Mouse (Mus musculus) left cerebral cortex, adult 8-10 months (tissue): ENCODE results near the gene Gm21149. TPM values are rescaled to one million over a fixed set of nuclear protein-coding genes. Genes with fewer than 3 reads are reported as not detected.
A peak's percentile ranks its signal among the peaks of the same experiment; 100 is the strongest.
"Not testable (repeated sequence)": the region's sequence is repeated elsewhere in the genome, so short reads cannot be mapped to it uniquely, and the experiment has no call there.

Experiments
- DNase-seq, 2 experiments: peaks; one replicate each; pipeline ENCODE4 v3.0.0; 2022; ENCODE audit warnings: low spot score in 2 of 2
- total RNA-seq, 4 experiments: library from RNA; stranded (reverse); gene quantifications; 2 replicates each; pipeline ENCODE4 v1.2.4; 2022

Gm21149 gene
- total RNA-seq, 4 experiments from 2014 or later: not detected

GRCm38 (mm10) chr5:15463561-15463960 lies 12.8 kb downstream of the Gm21149 start:
- peak in 1 of 2 experiments; percentile 32 for DNase-seq

- DNase-seq: not testable (repeated sequence)
Observed at GRCm38 (mm10) chr5:15461613-15462012, 14.7 kb downstream of the Gm21149 start.

- DNase-seq: not testable (repeated sequence)
Observed at GRCm38 (mm10) chr5:15457865-15458571, 18.3 kb downstream of the Gm21149 start.

Other genes with a start within 250 kb of the Gm21149 start
- not detected for gene Gm21190, start 52.7 kb upstream of the Gm21149 start, total RNA-seq
- not detected for gene Gm21083, start 100.8 kb upstream of the Gm21149 start, total RNA-seq
- not detected for gene Speer4d, start 142.5 kb upstream of the Gm21149 start, total RNA-seq
- not detected for gene 4930572O03Rik, start 180.5 kb upstream of the Gm21149 start, total RNA-seq
- gene Speer4c, start 237.7 kb upstream of the Gm21149 start, total RNA-seq: not detected